Mouse (Mus musculus) hindbrain, embryonic 10.5 days (tissue): ENCODE data around the gene Tent5c. TPM values are rescaled to one million over a fixed set of nuclear protein-coding genes. Genes with fewer than 3 reads are reported as not detected.

Source experiments
- polyA plus RNA-seq: library from polyadenylated mRNA; unstranded; fragments of >200 nt; fragmentation: Nextera tagmentation; extraction: Ambion mirVana; gene quantifications from 2 replicates; pipeline ENCODE4 v1.2.1, GENCODE M21; 2016

Gene Tent5c
- polyA plus RNA-seq, 1 experiment from 2014 or later = 2.2 TPM

Other genes starting within 250 kb of the Tent5c start
- gene Man1a2, start 196.2 kb upstream of the Tent5c start, polyA plus RNA-seq = 50.1 and 50.7 TPM in 2 replicates